Mouse (Mus musculus): ENCODE data around the gene Nudt3. TPM values are rescaled to one million over a fixed set of nuclear protein-coding genes. Genes with fewer than 3 reads are reported as not detected.

Nudt3 gene
- polyA plus RNA-seq, 1 experiment from 2014 or later: 37.2 TPM

DNA sequence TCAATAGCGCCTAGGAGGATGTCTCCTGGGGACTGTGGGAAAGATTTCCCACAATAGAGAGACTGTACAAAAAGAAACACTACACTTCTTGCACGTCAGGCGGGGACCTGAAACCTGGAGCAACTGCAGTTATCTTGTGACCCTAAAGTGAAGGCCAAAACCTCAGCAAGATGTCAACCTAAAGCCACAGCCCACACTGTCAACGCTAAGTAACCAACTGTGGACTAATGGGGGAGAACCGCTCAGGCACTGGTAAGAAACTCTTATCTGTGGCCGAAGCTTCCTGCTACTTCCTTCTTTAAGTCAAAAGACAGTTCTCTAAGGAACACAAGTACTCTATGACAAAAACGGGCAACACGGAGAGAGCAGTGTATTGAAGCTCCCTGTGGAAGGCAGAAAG is 35.1 kb downstream of the Nudt3 start:
- Histone ChIP-seq H3K27me3 (ENCODE audit: control insufficient read depth, insufficient read depth, low read length) (no peaks in the 10 kb centered on the region), H3K36me3 (replicated peaks; ENCODE audit: control insufficient read depth, insufficient read depth, low read depth, low read length) (peaks cover 3% of the 10 kb centered on the region), H3K4me2 (ENCODE audit: low read depth, low read length) (no peak overlapping the region), H3K9ac (replicated peaks; ENCODE audit: low read length) (no peak overlapping the region), H3K4me1 (ENCODE audit: control insufficient read depth, insufficient read depth, low read length) (no peaks in the 10 kb centered on the region), H3K27ac (replicated peaks; ENCODE audit: low read depth, low read length) (no peak overlapping the region), H3K4me3 (ENCODE audit: low read depth, low read length) (no peak overlapping the region), H3K9me3 (replicated peaks; ENCODE audit: control insufficient read depth, low read length) (no peaks in the 10 kb centered on the region)
- DNase-seq (ENCODE audit: low spot score) (no peak), ATAC-seq (replicated peaks; ENCODE audit: insufficient number of reproducible peaks, low FRiP score, low TSS enrichment, low read depth) (no peak)
- 80% methylated on average over 8 of the region's 8 CpGs for WGBS

- Histone ChIP-seq H3K27ac (replicated peaks; ENCODE audit: low read depth, low read length) (no peak overlapping the region), H3K9ac (replicated peaks; ENCODE audit: low read length) (no peak overlapping the region), H3K4me1 (ENCODE audit: control insufficient read depth, insufficient read depth, low read length) (no peaks in the 10 kb centered on the region), H3K9me3 (replicated peaks; ENCODE audit: control insufficient read depth, low read length) (no peaks in the 10 kb centered on the region), H3K4me2 (ENCODE audit: low read depth, low read length) (no peak overlapping the region), H3K4me3 (ENCODE audit: low read depth, low read length) (no peak overlapping the region), H3K36me3 (replicated peaks; ENCODE audit: control insufficient read depth, insufficient read depth, low read depth, low read length) (peaks cover 4% of the 10 kb centered on the region), H3K27me3 (ENCODE audit: control insufficient read depth, insufficient read depth, low read length) (no peaks in the 10 kb centered on the region)
- ATAC-seq (replicated peaks; ENCODE audit: insufficient number of reproducible peaks, low FRiP score, low TSS enrichment, low read depth) (no peak), DNase-seq (ENCODE audit: low spot score) (no peak)
- WGBS: 80% methylated on average over 12 of the region's 12 CpGs
Observed at GRCm38 (mm10) chr17:27587252-27587651, 36.0 kb downstream of the Nudt3 start.

DNA sequence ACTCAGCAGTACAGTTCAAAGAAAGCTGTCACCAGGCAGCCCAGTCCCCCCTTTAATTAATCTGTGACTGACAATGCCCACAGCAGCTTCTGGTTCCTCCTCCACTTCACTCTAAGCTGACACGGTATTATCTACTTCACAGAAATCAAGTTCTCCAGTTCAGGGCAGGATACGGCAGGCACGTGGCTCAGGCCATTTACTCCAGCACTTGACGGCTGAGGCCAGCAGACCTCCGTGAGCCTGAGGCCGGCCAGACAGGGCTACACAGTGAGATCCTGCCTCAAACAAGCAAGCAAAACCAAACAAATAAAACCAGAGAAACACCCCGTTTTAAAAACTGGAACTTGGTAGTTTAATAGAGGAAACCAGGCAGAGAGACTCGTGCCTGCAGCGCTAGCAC is 36.6 kb downstream of the Nudt3 start:
- no peak overlapping the region for H3K9ac ChIP-seq (replicated peaks; ENCODE audit: low read length)
- peaks cover 4% of the 10 kb centered on the region for H3K36me3 ChIP-seq (replicated peaks; ENCODE audit: control insufficient read depth, insufficient read depth, low read depth, low read length)
- DNase-seq (ENCODE audit: low spot score) (no peak), ATAC-seq (replicated peaks; ENCODE audit: insufficient number of reproducible peaks, low FRiP score, low TSS enrichment, low read depth) (no peak)
- no peaks in the 10 kb centered on the region for H3K4me1 ChIP-seq (ENCODE audit: control insufficient read depth, insufficient read depth, low read length)
- H3K27ac ChIP-seq (replicated peaks; ENCODE audit: low read depth, low read length): no peak overlapping the region
- no peak overlapping the region for H3K4me2 ChIP-seq (ENCODE audit: low read depth, low read length)
- H3K9me3 ChIP-seq (replicated peaks; ENCODE audit: control insufficient read depth, low read length): no peaks in the 10 kb centered on the region
- H3K4me3 ChIP-seq (ENCODE audit: low read depth, low read length): no peak overlapping the region
- WGBS: 80% methylated on average over 9 of the region's 9 CpGs
- no peaks in the 10 kb centered on the region for H3K27me3 ChIP-seq (ENCODE audit: control insufficient read depth, insufficient read depth, low read length)

DNA sequence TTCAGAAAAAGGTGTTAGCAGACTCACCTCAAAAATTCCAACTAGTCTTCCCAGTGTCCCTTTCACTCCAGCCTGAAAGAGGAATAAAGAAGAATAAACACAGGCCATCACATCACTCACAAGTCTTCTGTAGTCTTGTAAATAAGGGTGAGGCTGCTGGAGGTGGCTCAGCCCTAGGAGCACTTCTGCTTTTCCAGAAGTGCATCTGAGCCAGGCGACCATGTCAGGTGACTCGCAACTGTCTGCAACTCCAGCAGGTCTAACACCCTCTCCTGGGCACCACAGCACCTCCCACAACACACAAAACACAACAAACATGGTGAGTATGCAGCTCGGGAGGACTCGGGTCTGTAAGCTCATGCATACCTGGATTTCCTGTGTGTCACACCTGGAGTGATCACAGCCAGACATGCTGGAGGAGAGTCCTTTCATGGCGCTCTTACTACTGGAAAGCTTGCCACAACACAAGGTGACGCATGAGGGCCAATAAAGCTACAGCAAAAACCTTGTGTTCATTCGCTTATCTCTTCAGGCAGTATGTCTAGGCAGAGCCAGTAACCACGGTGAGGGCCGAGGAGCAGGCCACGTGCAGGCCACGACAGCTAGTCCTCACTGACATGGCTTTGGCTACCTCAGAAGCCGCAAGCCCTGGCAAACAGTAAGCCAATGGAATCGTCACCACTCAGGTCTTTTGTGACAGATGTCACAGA is 40.0 kb downstream of the Nudt3 start:
- WGBS: 92% methylated on average over 13 of the region's 13 CpGs
- Histone ChIP-seq H3K36me3 (replicated peaks; ENCODE audit: control insufficient read depth, insufficient read depth, low read depth, low read length) (peaks cover 6% of the 10 kb centered on the region), H3K4me2 (ENCODE audit: low read depth, low read length) (no peak overlapping the region), H3K9me3 (replicated peaks; ENCODE audit: control insufficient read depth, low read length) (no peaks in the 10 kb centered on the region), H3K9ac (replicated peaks; ENCODE audit: low read length) (no peak overlapping the region), H3K27ac (replicated peaks; ENCODE audit: low read depth, low read length) (no peak overlapping the region), H3K4me3 (ENCODE audit: low read depth, low read length) (no peak overlapping the region), H3K27me3 (ENCODE audit: control insufficient read depth, insufficient read depth, low read length) (no peaks in the 10 kb centered on the region), H3K4me1 (ENCODE audit: control insufficient read depth, insufficient read depth, low read length) (no peaks in the 10 kb centered on the region)
- no peak for DNase-seq (ENCODE audit: low spot score)
- no peak for ATAC-seq (replicated peaks; ENCODE audit: insufficient number of reproducible peaks, low FRiP score, low TSS enrichment, low read depth)

DNA sequence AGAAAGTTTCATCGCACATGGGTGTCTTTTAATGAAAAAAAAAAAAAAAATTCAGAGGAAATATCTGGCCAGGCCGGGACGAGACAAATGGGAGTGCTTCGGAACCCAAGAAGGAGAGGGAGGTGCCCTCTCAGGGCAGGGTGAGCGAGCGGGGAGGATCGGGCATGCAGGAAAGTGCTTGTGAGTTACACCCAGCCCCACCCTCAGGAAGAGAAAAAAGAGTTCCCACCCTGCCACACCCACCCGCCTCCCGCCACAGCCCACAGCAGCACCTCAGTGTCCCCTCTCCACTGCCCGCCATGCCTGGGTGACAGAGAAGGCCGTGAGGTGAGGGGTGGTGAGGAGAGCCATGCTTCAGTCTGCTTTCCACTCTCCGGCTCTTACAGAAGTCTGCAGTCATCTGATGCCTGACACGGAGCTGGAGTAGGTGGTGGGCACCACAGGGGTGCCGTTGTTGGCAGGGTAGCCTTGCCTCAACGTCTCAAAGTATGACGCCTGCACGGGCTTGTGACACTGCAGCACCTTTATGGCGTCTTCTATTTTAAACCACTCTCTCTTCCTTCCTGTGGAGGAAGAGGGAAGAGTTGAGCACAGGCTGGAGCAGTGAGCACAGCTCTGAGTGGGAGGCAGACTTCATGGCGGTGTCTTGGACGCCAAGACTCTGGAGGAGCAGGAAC is 42.8 kb downstream of the Nudt3 start:
- no peak overlapping the region for H3K4me3 ChIP-seq (ENCODE audit: low read depth, low read length)
- H3K4me1 ChIP-seq (ENCODE audit: control insufficient read depth, insufficient read depth, low read length): no peaks in the 10 kb centered on the region
- no peaks in the 10 kb centered on the region for H3K9me3 ChIP-seq (replicated peaks; ENCODE audit: control insufficient read depth, low read length)
- WGBS: 89% methylated on average over 20 of the region's 20 CpGs
- H3K4me2 ChIP-seq (ENCODE audit: low read depth, low read length): no peak overlapping the region
- DNase-seq (ENCODE audit: low spot score) (no peak), ATAC-seq (replicated peaks; ENCODE audit: insufficient number of reproducible peaks, low FRiP score, low TSS enrichment, low read depth) (no peak)
- no peak overlapping the region for H3K27ac ChIP-seq (replicated peaks; ENCODE audit: low read depth, low read length)
- peaks cover 6% of the 10 kb centered on the region for H3K36me3 ChIP-seq (replicated peaks; ENCODE audit: control insufficient read depth, insufficient read depth, low read depth, low read length)
- H3K27me3 ChIP-seq (ENCODE audit: control insufficient read depth, insufficient read depth, low read length): no peaks in the 10 kb centered on the region
- H3K9ac ChIP-seq (replicated peaks; ENCODE audit: low read length): no peak overlapping the region

- Histone ChIP-seq H3K9me3 (replicated peaks; ENCODE audit: control insufficient read depth, low read length) (no peaks in the 10 kb centered on the region), H3K36me3 (replicated peaks; ENCODE audit: control insufficient read depth, insufficient read depth, low read depth, low read length) (peaks cover 6% of the 10 kb centered on the region), H3K27me3 (ENCODE audit: control insufficient read depth, insufficient read depth, low read length) (no peaks in the 10 kb centered on the region), H3K4me2 (ENCODE audit: low read depth, low read length) (no peak overlapping the region), H3K4me1 (ENCODE audit: control insufficient read depth, insufficient read depth, low read length) (no peaks in the 10 kb centered on the region), H3K27ac (replicated peaks; ENCODE audit: low read depth, low read length) (no peak overlapping the region), H3K4me3 (ENCODE audit: low read depth, low read length) (no peak overlapping the region), H3K9ac (replicated peaks; ENCODE audit: low read length) (no peak overlapping the region)
- 91% methylated on average over 8 of the region's 8 CpGs for WGBS
- no peak for DNase-seq (ENCODE audit: low spot score)
- ATAC-seq (replicated peaks; ENCODE audit: insufficient number of reproducible peaks, low FRiP score, low TSS enrichment, low read depth): no peak
Observed at GRCm38 (mm10) chr17:27579816-27580215, 43.5 kb downstream of the Nudt3 start.

- no peak overlapping the region for H3K27ac ChIP-seq (replicated peaks; ENCODE audit: low read depth, low read length)
- 94% methylated on average over 10 of the region's 10 CpGs for WGBS
- H3K4me1 ChIP-seq (ENCODE audit: control insufficient read depth, insufficient read depth, low read length): no peaks in the 10 kb centered on the region
- no peaks in the 10 kb centered on the region for H3K9me3 ChIP-seq (replicated peaks; ENCODE audit: control insufficient read depth, low read length)
- peaks cover 6% of the 10 kb centered on the region for H3K36me3 ChIP-seq (replicated peaks; ENCODE audit: control insufficient read depth, insufficient read depth, low read depth, low read length)
- DNase-seq (ENCODE audit: low spot score): no peak
- no peak overlapping the region for H3K9ac ChIP-seq (replicated peaks; ENCODE audit: low read length)
- H3K4me3 ChIP-seq (ENCODE audit: low read depth, low read length): no peak overlapping the region
- H3K4me2 ChIP-seq (ENCODE audit: low read depth, low read length): no peak overlapping the region
- no peak for ATAC-seq (replicated peaks; ENCODE audit: insufficient number of reproducible peaks, low FRiP score, low TSS enrichment, low read depth)
- H3K27me3 ChIP-seq (ENCODE audit: control insufficient read depth, insufficient read depth, low read length): no peaks in the 10 kb centered on the region
Observed at GRCm38 (mm10) chr17:27578487-27578886, 44.8 kb downstream of the Nudt3 start.

- DNase-seq (ENCODE audit: low spot score) (no peak), ATAC-seq (replicated peaks; ENCODE audit: insufficient number of reproducible peaks, low FRiP score, low TSS enrichment, low read depth) (no peak)
- Histone ChIP-seq H3K36me3 (replicated peaks; ENCODE audit: control insufficient read depth, insufficient read depth, low read depth, low read length) (peaks cover 4% of the 10 kb centered on the region), H3K4me2 (ENCODE audit: low read depth, low read length) (no peak overlapping the region), H3K9ac (replicated peaks; ENCODE audit: low read length) (no peak overlapping the region), H3K4me1 (ENCODE audit: control insufficient read depth, insufficient read depth, low read length) (no peaks in the 10 kb centered on the region), H3K27ac (replicated peaks; ENCODE audit: low read depth, low read length) (no peak overlapping the region), H3K9me3 (replicated peaks; ENCODE audit: control insufficient read depth, low read length) (no peaks in the 10 kb centered on the region), H3K27me3 (ENCODE audit: control insufficient read depth, insufficient read depth, low read length) (no peaks in the 10 kb centered on the region), H3K4me3 (ENCODE audit: low read depth, low read length) (no peak overlapping the region)
- WGBS: 73% methylated on average over 6 of the region's 6 CpGs
Observed at GRCm38 (mm10) chr17:27577468-27577867, 45.8 kb downstream of the Nudt3 start.
